Mouse (Mus musculus): ENCODE results near the gene Btbd3.
"Not testable (repeated sequence)": the region's sequence is repeated elsewhere in the genome, so short reads cannot be mapped to it uniquely, and the experiment has no call there.

Btbd3 gene

DNA sequence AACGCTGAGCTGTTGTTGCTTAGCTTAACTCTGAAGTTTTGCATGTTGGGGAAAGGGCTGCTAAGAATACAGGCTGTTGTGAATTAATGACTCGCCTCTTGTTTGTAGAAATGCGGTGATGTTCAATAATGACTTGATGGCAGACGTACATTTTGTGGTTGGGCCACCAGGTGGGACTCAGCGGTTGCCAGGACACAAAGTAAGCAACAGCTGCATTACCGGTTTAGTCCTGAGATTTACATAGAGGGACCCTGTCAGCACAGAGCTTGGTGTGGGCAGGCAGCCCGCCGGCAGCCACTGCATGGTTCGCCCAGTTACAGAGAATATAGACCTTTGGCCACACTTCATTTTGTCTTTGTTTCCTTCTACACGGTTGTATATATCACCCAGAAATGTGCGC is 23.3 kb downstream of the Btbd3 start:
- no peak for DNase-seq (ENCODE audit: low spot score)

DNA sequence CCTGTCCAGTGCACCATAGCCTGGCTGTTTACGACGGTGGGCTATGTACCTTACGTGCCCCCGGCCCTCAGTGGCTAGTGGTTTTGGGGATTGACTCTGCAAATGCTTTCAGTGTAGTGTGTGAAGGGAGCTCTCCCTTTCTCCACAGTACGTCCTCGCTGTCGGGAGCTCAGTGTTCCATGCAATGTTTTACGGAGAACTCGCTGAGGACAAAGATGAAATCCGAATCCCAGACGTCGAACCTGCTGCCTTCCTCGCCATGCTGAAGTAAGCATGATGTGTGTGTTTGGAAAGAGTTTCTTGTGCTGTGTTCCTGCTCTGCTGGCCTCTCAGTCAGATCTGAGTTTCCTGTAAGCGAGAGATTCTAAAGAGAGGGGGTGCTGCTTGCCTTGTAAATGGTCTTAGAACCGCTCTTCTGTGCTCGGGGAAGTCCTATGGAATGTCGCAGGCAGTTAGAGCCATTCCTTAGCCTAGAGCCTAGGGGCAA is 23.9 kb downstream of the Btbd3 start:
- no peak for DNase-seq (ENCODE audit: low spot score)

DNA sequence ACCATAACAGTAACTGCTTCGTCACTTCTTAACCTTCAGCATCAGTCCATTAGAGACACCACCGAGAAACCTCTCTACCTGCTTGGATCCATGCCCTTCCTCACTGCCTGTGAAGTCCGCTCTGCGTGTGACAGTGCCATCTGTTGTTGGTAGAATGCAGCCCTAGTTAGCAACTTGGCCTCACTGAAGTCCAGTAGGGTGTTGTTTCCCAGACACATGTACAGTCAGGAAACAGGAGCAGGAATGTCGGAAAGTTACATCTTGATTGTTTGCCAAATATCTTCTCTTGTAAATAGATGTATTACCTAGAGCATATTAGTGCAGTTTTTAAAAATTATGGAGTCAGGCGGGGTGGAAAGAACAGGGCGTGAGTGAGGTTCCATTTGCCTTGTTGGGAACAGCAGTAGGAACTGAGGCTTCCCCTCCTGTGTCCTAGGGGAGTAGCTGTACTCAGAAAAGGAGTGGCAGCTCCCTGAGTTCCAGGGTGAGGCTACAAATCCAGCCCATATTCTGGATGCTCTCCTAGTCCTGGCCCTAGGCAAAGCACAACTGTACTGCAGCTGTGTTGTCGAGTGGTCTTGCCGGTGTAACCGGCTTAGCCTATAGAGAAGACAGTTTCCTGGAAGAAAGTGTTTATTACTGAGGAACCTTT is 25.3 kb downstream of the Btbd3 start:
- DNase-seq (ENCODE audit: low spot score) = no peak

DNA sequence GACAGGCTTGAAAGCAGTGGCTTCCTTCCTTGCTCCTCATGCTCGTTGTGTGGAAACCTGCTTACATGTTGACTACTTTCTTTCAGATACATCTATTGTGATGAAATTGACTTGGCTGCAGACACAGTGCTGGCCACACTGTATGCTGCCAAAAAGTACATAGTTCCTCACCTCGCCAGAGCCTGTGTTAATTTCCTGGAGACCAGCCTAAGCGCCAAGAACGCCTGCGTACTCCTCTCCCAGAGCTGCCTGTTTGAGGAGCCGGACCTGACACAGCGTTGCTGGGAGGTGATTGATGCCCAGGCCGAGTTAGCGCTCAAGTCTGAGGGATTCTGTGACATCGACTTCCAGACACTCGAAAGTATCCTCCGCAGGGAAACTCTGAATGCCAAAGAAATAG is 27.0 kb downstream of the Btbd3 start:
- DNase-seq (ENCODE audit: low spot score) = no peak

DNA sequence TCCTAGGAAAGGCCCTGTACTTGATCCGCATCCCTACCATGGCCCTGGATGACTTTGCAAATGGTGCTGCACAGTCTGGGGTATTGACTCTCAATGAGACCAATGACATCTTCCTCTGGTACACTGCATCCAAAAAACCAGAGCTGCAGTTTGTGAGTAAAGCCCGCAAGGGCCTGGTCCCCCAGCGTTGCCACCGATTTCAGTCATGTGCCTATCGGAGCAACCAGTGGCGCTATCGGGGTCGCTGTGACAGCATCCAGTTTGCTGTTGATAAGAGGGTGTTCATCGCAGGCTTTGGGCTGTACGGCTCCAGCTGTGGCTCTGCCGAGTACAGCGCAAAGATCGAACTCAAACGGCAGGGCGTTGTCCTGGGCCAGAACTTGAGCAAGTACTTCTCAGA is 27.5 kb downstream of the Btbd3 start:
- no peak for DNase-seq (ENCODE audit: low spot score)

DNA sequence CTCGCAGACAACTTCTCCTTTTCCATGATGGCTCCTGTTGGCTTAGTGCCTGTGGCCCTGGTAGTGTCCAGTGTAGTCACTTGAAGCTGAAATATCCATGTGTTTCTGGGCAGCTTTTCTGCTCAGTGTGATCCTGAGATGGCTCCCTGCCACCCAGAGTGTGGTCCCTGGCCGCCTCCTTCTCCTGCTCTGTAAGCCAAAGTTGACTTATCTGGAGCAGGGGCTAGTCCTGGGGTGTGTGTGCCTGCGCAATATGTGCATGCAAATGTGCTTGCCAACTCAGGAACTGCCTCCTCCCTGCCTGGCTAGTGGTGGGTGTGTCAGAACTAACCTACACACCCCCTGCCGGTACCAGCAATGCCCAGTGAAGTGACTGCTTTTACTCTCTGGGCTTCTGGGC is 29.4 kb downstream of the Btbd3 start:
- DNase-seq (ENCODE audit: low spot score) = no peak

DNA sequence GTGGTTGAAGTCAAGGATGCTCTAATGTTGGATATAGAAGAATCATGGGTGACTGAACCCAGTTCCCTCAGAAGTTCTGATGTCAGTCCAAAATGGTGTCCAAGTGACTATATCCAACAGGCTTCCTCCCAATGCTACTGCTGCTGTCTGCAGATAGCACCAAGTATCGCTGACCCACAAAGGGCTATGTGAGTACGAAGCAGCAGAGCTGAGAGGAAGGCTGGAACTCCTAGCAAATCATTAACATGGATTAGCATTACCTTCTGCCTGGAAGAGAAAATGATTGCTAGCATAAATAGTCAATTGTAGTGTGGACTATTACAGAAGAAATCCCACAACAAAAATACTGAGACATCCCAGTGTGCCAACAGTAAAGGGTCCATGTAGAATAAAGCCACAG is 33.8 kb downstream of the Btbd3 start:
- DNase-seq (ENCODE audit: low spot score) = no peak

DNA sequence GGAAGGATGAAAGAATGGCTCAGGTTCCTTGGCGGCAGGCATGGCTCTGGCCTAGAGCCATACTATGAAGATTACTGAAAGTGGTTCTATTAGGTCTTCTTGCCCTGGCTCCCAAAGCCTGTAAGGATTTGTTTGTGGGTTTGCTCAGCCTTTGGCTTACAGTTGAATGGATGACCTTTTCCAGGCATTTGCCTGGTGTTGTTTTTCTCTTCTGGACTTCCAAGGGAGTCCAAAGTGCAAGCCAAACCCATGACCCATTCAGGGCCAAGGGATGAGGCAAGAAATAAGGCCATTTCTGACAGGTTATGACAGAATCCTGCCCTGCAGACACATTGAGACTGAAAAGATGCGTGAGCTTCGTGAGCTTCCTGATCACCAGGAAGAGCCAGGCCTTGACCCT is 37.9 kb downstream of the Btbd3 start:
- no peak for DNase-seq (ENCODE audit: low spot score)

DNA sequence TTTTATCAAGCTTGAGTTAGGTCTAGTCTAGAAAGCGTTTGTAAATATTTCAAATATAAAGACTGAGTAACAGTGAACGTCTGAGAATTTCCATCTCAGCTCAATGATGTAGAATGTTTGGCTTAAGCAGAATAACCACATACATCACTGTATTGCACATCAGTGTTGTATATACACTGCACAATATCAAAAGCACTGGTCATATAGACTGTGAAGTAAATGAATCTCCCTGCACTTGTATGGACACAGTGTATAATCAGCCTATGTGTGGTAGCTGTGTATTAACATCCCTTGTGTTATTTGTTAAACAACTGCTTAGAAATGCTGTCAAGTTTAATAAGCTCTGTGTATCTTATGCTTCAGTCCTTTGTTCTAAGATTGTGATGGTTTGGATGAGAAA is 49.9 kb downstream of the Btbd3 start:
- no peak for DNase-seq (ENCODE audit: low spot score)

DNA sequence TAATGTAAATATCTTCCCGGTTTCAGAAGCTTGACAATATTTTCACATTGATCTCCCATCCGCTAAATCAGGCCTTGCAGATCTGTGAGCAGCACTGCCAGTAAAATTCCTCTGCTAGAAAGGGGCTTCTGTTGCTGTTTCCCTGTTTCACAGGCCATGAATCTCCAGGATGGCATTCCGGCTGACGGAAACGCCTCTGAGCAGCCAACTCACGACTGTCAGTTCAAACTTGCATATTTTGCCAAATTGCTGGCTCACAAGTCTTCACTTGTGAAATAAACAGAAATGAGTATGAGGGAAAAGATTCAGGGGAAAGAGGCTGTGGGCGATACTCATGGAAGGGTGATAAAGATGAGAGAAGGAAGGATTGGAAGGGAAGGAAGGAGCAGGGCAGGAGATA is 59.3 kb downstream of the Btbd3 start:
- DNase-seq (ENCODE audit: low spot score) = no peak

DNA sequence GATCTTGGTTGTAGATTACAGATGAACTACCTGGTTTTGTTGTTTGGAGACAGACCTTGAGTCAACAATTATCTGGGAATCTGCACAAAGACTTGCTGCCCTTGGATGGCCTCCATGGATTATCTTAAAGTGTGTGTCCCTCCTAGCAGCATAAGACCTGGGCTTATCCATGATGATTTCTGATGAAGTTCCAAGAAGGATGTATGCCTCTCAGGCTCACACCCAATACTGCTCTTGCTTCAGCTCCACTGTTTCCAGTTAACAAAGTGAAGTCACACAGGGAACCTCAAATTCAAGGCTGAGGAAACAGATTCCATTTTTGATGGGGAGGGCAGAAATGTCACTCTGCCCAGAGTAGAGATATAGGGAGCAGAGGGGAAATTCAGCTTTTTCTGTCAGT is 64.0 kb downstream of the Btbd3 start:
- no peak for DNase-seq (ENCODE audit: low spot score)

DNA sequence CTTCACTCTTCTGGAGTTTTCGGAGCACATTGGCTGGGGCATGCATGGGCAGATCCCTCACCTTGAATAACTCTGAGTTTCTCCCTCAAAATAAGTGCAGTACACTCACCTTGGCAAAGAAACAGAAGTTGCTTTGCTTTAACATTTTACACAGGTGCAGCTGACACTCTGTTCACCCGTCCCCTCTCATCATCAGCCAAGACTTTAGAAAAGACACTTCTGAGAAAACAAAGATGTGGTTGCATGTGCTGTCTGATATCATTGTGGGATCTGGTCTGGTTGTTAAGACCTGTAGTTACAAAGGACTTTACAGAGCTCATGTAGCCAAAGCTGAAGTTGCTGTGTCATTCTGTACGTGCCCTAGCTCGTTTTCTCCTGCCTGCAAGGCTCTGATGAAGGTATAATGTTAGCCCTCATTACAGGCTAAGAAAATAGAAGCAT is 64.7 kb downstream of the Btbd3 start:
- no peak for DNase-seq (ENCODE audit: low spot score)

DNA sequence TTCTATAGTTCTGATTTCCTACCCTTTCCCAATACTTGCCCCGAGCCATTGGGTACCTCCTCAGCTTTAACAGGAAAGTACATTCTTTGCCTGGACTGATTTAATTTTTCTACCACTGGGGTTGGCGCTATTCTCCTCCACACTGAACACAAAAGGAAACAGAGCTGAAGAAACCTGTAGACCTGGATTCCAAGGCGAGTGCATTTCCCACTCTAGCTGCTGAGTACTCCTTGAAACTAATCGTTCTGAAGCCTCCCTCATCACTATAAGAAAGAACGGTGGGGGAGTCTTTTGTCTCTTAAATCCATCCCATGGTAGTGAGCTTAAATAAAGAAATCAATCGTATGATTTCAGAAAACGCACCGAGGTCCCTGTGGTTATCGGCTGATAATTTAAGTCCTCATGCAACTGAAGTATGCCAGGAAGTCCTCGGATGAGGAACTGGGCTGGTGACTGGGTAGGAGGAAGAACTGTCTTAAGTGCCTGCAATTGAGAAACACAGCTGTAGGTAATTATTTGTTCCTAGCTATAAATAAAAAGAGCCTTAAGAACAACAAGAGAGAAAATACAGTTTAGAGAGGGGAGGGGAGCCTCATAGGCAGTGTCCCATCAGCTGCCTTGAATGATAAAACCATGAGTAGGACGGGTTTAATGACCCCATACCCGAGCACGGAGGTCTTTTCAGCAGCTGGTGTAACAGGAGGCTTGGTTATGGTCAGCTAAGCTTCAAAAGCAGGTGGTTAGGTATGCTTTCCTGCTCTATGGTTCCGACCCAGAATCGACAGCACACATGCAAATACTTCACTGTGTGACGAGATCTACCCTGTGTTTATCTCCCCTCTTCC is 66.1 kb downstream of the Btbd3 start:
- no peak for DNase-seq (ENCODE audit: low spot score)

DNA sequence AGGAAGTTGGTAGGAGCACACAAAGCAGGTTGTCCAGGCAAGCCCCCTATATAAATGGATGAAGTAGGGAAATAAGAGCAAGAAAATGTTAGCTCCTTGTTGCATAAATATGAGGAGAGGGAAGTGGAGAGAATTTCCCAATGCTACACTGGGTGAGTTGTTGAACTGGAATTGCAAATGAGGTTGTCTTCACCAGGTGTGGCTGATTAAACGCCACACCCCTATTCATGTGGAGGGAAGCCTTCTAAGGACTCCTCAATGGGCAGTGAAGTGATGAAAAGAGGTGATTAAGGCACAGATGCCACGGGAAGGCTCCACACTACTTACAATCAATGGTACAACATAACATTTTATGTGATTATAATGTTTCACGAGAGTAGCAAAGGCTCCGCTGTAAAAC is 70.0 kb downstream of the Btbd3 start:
- no peak for DNase-seq (ENCODE audit: low spot score)

DNA sequence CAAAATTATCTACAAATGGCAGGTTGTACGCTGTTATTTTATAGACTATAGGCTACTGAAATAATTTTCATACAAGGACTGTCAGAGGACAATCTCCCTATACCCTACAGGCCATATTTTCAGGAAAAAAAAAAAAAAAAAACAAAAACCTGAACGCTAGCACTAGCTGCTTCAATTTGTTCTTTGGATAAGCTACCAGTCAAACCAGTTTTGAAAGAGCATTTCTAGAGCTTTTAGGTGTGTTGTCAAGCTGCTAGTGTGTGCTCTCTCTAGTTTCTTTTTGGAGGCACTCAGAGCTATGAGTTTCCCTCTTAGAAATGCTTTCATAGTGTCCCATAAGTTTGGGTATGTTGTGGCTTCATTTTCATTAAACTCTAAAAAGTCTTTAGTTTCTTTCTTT is 77.8 kb downstream of the Btbd3 start:
- not testable (repeated sequence) for DNase-seq (ENCODE audit: low spot score)

DNA sequence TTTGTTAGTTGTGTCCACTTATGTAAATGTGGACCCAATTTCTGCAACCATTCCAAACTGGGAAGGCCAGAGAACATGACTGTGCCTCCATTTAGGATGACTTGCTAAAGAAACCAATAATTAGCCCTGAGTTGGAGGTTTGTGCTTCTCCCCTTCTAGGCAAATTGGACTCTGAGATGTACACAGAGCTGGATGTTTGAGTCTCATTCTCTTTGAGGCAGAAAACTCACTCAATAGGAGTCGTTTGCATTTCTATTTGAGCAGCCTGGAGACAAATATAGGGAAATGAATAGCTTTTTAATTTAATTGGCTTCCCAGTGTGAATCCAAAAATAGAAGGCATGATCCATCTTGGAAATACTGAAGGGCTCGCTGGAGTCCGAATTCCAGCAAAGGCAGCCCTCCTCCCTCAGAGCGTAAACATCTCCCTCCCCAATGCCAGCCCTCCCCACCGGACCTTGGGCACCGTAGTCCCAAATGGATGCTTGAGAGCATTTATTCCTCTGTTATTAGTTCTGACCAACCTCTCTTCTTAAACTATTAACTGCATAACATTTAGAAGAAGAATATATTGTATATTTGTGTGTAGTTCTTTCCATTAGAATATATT is 81.6 kb downstream of the Btbd3 start:
- no peak for DNase-seq (ENCODE audit: low spot score)

DNA sequence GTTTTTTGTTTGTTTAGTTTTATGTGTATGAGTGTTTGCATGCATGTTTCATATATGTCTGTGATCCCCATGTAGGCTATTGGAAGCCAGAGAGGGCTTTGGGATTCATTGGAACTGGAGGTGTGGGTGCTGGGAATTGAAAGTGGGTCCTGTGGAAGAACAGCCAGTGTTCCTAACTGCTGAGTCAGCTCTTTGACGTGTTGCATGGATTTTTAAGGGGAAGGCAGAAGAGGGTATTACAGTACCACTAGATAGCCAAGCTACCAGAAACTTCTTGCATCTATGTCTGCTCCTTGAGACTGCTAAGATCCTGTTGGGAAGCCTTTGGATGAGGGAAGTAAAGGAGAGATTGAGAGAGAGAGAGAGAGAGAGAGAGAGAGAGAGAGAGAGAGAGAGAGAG is 82.2 kb downstream of the Btbd3 start:
- no peak for DNase-seq (ENCODE audit: low spot score)

DNA sequence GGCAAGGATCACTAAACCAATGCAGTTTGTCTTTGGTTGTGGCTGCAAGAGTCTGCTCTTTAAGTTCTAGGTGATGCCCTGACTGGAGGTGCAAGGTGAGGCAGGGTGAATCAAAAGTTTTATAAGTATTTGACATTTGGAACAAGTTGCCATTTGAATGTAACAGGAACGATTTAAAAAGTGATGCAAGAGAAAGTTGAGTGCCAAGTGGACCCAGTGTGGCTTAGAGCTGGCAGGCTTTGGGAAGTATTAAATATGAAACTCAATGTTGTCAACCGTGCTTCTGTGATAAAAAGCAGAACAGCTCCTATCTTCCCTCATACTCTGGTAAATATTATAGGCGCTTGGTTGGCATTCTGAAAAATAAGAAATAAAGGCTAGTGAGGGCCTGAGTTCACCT is 99.0 kb downstream of the Btbd3 start:
- no peak for DNase-seq (ENCODE audit: low spot score)

DNA sequence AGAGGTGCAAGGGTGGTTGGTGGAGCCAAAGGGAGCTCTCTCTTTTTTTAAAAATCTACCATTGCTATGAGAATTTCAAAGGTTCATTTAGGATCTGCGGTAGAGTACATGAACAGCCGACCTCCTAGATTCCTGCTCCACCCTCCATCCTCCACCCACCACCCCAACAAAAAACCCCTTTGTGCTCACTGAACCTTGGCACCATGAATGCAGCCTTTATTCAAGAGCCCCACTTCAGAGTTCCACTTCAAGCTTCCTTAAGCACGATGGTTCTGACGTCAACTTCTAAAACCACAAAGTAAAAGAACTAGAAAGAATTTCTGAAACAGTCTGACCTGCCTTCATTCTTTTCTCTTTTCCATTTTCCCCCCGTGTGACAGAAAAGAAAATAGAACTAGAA is 106.1 kb downstream of the Btbd3 start:
- no peak for DNase-seq (ENCODE audit: low spot score)

DNA sequence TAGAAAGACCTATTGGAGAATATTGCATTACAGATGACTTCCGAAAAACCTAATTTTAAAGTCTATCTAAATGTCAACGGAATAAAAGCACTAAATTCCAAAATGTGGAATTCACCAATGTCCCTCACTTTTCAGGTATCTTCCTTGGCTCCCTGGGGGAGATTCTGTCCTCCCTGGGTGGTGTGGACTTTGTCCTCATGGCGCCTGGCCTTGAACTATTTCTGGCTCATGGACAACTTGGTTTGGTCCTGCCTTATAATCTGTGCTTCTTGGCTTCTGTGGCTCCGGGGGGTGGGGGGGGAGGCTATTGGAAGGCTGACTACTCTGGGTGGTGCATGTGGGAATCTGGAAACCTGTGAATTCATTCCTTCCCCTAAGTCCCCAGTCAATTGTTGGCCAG is 109.0 kb downstream of the Btbd3 start:
- DNase-seq (ENCODE audit: low spot score) = no peak

DNA sequence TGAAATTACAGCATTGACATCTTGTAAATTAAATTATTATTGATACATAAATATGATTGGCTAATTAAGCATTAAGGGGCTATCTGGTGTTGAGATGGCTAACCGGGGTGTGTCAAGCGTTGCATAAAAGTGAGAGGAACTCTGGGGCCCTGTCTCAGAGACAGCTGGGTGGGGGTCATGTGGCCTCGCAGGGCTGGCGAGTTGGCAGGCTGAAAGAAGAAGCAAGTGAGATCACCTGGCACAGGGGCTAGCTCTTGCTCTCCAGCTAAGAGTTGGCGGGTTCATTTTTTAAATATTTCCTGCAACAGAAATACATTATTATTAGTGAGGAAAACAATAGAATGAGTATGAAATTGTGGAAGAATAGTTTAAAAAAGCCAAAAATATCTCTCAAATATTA is 118.2 kb downstream of the Btbd3 start:
- DNase-seq (ENCODE audit: low spot score) = no peak

DNA sequence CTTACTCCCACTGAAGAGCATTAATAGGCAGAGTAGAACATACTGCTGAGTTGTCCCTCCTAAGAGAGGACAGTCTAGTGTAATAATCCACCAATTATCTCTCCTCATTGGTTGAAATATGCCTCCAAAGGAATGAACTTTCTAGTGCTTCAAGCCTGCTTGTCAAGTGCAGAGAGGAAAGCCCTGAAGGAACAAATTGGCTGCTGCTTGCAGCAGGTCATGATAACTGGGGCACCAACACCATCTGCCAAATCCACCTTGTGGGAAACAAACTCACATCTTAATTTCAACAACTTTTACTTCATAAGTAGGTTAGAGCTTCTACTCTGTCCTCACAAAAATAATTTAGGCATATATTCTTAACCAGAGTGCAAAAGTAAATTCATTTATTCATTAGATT is 122.5 kb downstream of the Btbd3 start:
- no peak for DNase-seq (ENCODE audit: low spot score)

DNA sequence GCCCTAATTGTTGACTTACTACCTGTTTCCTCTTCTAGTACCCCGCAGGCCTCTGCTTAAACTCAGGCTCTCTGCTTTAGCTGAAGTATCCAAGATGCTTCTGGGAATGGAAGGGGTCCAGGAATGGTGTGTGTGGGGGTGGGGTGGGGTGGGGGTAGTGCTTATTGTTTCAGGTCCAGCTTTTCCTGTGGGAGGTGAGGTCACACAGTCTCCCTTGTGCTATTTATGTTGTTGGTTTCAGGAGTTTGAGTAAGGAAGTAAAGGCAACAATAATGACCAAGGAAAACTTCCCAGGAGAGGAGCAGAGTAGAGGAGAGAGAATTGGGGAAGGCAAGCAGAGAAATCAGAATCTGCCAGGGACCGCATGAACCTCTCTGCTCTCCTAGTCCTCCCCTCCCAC is 128.4 kb downstream of the Btbd3 start:
- DNase-seq (ENCODE audit: low spot score) = no peak
